Mouse (Mus musculus): ENCODE measurements around the gene Ube2m.

Gene Ube2m

GRCm38 (mm10) chr7:12998851-12999250 is 39.2 kb downstream of the Ube2m start, which contains the start of gene Trim28:
Gene Trim28, plus strand, starts transcription at chr7:12999114.
- 84% methylated on average over 3 of the region's 3 CpGs for WGBS

GRCm38 (mm10) chr7:12998053-12998452 is 40.0 kb downstream of the Ube2m start, which contains the start of gene Slc27a5:
Gene Slc27a5, minus strand, starts transcription at chr7:12998192.
- WGBS: 78% methylated on average over 5 of the region's 5 CpGs

GRCm38 (mm10) chr7:12997230-12997629 is 40.8 kb downstream of the Ube2m start:
- 81% methylated on average over 5 of the region's 5 CpGs for WGBS

GRCm38 (mm10) chr7:12993148-12993547 is 44.9 kb downstream of the Ube2m start:
- WGBS: 88% methylated on average over 10 of the region's 10 CpGs

GRCm38 (mm10) chr7:12992222-12992621 is 45.9 kb downstream of the Ube2m start:
- WGBS: 5% methylated on average over 3 of the region's 3 CpGs

GRCm38 (mm10) chr7:12987409-12988189 is 50.5 kb downstream of the Ube2m start:
- 83% methylated on average over 8 of the region's 8 CpGs for WGBS

- 83% methylated on average over 8 of the region's 8 CpGs for WGBS
Observed at GRCm38 (mm10) chr7:12986906-12987305, 51.2 kb downstream of the Ube2m start.

GRCm38 (mm10) chr7:12985724-12986123 is 52.4 kb downstream of the Ube2m start:
- 76% methylated on average over 1 of the region's 1 CpGs for WGBS
